Mouse (Mus musculus) ES-E14 (cell line): ENCODE measurements around the gene Zfp507.

Experiments used
- HCFC1 ChIP-seq: IDR thresholded peaks from 2 replicates; pipeline ENCODE4 v1.6.1; 2012; ENCODE audit warnings: low read length, inconsistent platforms, borderline replicate concordance; ENCODE audit not compliant: insufficient read depth
- ZC3H11A ChIP-seq: IDR thresholded peaks from 2 replicates; pipeline ENCODE4 v1.6.1; 2012; ENCODE audit warnings: low read depth, mild to moderate bottlenecking, inconsistent platforms, low read length, borderline replicate concordance
- ZNF384 ChIP-seq: IDR thresholded peaks from 2 replicates; pipeline ENCODE4 v1.6.1; 2012; ENCODE audit warnings: low read depth, low read length, inconsistent platforms

DNA sequence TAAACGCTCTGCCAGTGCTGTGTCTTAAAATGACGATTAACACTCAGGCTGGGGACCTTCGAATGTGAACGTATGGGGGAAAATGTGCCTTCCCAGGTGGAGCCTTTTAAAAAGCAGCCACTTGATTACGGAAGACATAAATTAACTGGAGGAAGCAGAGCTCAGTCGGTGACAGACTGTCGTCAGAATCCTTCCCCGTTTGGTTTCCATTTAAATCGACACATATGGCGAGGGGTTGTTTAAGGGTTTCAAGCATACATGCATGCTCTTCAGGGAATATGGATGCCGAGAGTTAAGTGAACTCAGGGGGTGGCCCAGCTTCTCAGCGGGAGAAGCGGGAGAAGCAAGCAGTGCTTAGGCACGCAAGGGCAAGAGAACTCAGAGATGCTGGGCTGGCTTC is 45.7 kb upstream of the Zfp507 start:
- TF ChIP-seq ZC3H11A (no peak), HCFC1 (no peak), ZNF384 (no peak)
